Mouse (Mus musculus): ENCODE measurements around the gene Ifna1.

The Ifna1 gene

GRCm38 (mm10) chr4:88875435-88876095 lies 25.7 kb downstream of the Ifna1 start:
- no peak for DNase-seq

- no peak for DNase-seq
Measured at GRCm38 (mm10) chr4:88876520-88876919, 26.6 kb downstream of the Ifna1 start.

- peak in 1 of 2 experiments; percentile 11 for DNase-seq
Measured at GRCm38 (mm10) chr4:88878246-88878645, 28.4 kb downstream of the Ifna1 start.

- no peak for DNase-seq
Measured at GRCm38 (mm10) chr4:88878772-88879171, 28.9 kb downstream of the Ifna1 start.

GRCm38 (mm10) chr4:88880101-88880500 lies 30.2 kb downstream of the Ifna1 start, which contains the start of gene Ifne:
TSS of gene Ifne (minus strand) at chr4:88880201.
- no peak for DNase-seq

- DNase-seq = no peak
Measured at GRCm38 (mm10) chr4:88888236-88888635, 38.3 kb downstream of the Ifna1 start.

GRCm38 (mm10) chr4:88893201-88893754 lies 43.4 kb downstream of the Ifna1 start:
- no peak for DNase-seq
